Mouse (Mus musculus): Measurements from ENCODE around the gene Ilkap. TPM values are rescaled to one million over a fixed set of nuclear protein-coding genes. Genes with fewer than 3 reads are reported as not detected.

The Ilkap gene
- 100 to 1,000 TPM; 139 to 469 (median 241) TPM for total RNA-seq (2018; cell fraction: chromatin; rRNA removed)
- total RNA-seq (2018; cell fraction: cytosol; rRNA removed) = 10 to 100 TPM; 21.5 to 36.4 (median 29.6) TPM
- total RNA-seq (2018; cell fraction: nucleus; rRNA removed) = 100 to 1,000 TPM in 14 of 26 experiments, 10 to 100 TPM in 12; 63.9 to 206 (median 102) TPM
- polyA plus RNA-seq (2018) = 31.1 to 39.6 TPM (median 37.3 TPM) in 3 replicates

DNA sequence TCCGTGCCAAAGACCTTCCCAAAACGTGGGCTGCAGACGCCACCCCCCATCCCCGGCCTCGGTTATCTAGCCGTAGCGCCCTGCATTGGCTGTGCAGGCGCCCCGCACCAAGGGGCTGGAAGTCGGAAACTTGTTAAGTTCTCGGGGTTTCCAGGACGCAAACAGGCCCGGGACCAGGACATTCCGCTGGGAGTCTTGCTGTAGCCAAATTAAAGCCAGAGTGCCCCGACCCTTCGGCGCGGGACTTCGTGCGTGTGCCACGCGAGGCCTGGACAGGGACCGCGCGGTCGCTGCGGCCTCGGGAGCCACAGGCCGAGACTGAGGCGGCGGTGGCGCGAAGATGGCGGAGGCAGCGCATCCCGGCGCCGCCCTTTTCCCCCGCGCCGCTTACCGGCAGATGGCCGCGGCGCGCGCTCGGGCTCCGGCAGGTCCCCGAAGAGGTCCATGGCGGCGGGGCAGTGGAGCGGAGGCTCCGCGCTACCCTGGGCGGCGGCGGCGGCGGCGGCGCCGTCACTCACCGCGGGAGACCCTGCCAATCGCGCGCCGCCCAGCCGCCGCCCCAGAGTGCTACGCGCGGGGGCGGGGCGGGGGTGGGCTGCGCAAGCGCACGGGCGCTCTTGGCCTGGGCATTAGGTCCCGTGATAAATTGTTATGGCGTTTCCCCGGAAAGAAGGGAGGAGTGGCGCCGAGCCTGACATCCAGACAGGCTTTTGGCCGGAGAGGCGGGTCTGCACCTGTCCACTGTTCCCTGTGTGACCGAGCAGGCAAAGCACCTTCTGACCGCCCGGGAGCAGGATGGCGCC is at the start of gene Ilkap:
Gene Ilkap, minus strand, starts transcription at position 556 of the 803 bp plus-strand sequence.
- H3K27ac ChIP-seq = peak within 1 kb of the TSS; percentile 71
- WGBS (ENCODE audit: missing documents) = under 1% methylated on average over 91 of the region's 91 CpGs
- H3K36me3 ChIP-seq (ENCODE audit: inconsistent target) = no peaks in the 10 kb centered on the region
- H3K4me3 ChIP-seq (ENCODE audit: inconsistent target) = peak within 1 kb of the TSS; percentile 96
- peaks cover 49% of the 10 kb centered on the region for H3K79me2 ChIP-seq (ENCODE audit: inconsistent target)

DNA sequence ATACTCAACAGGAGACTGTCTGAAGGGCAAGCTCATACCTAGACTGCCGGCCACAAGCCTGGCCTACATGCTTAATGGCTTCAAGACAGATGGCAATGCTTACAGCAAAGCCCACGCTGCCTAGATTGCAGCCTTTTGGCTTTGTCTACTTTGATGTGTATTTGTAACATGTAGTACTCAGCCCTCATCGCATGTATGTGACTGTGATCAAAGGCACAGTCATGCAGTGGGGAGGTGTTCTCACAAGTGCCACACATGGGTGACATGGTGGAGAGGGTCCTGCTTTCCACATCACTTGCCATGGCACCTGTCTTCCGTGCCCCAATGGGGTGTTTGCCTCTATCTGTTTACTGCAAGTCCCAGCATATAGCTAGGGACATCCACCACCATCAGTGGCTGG is 47.9 kb upstream of the Ilkap start:
- 97% methylated on average over 4 of the region's 4 CpGs for WGBS (ENCODE audit: missing documents)
- no peak overlapping the region for H3K4me3 ChIP-seq (ENCODE audit: inconsistent target)
- no peak overlapping the region for H3K27ac ChIP-seq
- H3K36me3 ChIP-seq (ENCODE audit: inconsistent target) = no peaks in the 10 kb centered on the region
- no peaks in the 10 kb centered on the region for H3K79me2 ChIP-seq (ENCODE audit: inconsistent target)

- WGBS (ENCODE audit: missing documents) = 85% methylated on average over 8 of the region's 8 CpGs
- H3K4me3 ChIP-seq (ENCODE audit: inconsistent target) = no peak overlapping the region
- no peak overlapping the region for H3K27ac ChIP-seq
- no peaks in the 10 kb centered on the region for H3K36me3 ChIP-seq (ENCODE audit: inconsistent target)
- H3K79me2 ChIP-seq (ENCODE audit: inconsistent target) = no peaks in the 10 kb centered on the region
Observed at GRCm38 (mm10) chr1:91446060-91446459, 47.4 kb upstream of the Ilkap start.

DNA sequence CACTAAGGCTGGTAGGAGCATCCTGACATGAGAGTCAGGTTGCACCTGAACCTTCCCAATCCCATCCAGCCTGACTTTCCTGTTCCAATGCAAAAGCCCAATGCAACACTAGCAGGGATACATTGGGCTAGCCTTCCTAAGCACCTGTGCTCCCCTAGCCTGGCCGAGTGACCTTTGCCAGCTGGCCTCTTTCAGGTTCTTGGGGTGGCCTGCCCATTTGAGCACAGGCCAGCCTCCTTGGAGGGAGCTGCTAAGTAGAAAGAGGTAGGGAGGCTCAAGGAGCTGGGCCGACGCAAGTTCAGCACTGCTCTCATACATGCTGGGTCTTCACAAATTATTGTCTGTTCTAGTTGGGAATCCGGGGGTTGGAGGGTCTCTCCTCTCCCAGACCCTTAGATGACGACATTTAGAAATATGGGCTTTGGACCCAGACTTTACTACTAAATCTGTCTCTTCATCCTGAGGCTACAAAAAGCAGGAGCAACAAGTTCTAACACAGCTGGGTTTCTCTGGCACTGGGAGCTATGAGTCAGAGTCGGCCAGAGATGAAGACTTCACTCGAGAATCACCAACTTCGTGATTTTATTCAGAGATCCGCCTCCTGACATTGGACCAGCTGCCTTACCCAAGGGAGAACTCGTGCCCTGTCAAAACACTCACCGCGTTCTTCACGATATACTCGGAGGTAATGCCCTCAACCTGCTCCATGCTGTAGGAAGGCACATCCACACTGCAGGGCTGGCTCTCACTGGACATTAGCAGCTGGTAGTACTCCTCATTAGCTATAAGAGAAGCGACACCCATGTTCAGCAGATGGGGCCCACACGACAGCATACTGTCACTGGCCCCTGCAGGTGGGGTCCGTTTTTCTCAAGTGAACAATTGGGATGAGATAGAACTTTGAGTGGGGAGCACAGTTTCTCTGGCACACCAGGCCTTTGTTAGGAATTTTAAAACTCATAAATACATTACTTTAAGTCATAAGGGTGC is 46.5 kb upstream of the Ilkap start:
- WGBS (ENCODE audit: missing documents) = 95% methylated on average over 17 of the region's 17 CpGs
- Histone ChIP-seq H3K27ac (no peak overlapping the region), H3K4me3 (ENCODE audit: inconsistent target) (no peak overlapping the region), H3K79me2 (ENCODE audit: inconsistent target) (no peaks in the 10 kb centered on the region), H3K36me3 (ENCODE audit: inconsistent target) (no peaks in the 10 kb centered on the region)

- Histone ChIP-seq H3K27ac (no peak overlapping the region), H3K36me3 (ENCODE audit: inconsistent target) (no peaks in the 10 kb centered on the region), H3K4me3 (ENCODE audit: inconsistent target) (no peak overlapping the region)
Observed at GRCm38 (mm10) chr1:91442350-91442990, 43.9 kb upstream of the Ilkap start.

DNA sequence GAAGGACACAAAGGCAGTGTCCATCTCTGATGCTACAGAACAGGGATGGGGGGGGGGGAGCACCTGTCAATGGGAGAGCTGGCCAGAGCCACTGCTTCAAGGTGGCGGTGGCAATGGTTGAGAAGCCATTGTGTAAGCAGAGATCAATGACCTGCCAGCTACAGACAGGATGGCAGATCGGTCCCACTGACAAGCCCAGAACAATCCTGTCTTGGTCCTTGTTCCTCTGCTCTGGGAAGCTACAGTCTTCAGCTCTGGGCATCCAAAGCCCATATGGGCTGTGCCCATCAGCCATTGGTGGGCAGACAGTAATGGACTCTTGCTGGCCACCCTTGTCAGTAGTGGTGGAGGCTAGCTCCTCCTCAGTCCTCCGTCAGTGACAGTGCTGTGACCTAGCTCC is 43.2 kb upstream of the Ilkap start:
- no peaks in the 10 kb centered on the region for H3K36me3 ChIP-seq (ENCODE audit: inconsistent target)

More at GRCm38 (mm10) chr1:91442350-91442990, 43.9 kb upstream of the Ilkap start:
- WGBS (ENCODE audit: missing documents) = 100% methylated on average over 5 of the region's 7 CpGs
- no peaks in the 10 kb centered on the region for H3K79me2 ChIP-seq (ENCODE audit: inconsistent target)

DNA sequence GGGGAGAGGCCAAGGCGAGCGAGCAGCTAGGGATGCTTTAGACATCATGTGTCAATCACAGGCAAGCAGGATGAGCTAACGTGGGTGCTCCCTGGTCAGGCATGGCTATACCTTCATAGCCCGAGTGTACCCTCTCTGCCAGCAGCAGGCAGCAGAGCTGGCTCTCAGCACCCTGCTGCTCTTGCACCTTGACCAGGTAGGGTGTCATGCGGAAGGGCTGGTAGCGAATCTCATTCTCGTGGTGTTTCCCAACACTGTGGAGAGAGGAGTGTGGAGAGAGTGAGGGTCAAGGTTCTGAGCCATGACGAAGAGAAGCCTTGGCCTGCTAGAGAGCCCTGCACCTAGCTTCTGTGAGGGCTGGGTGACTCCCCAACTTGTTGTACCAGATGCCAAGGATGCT is 41.2 kb upstream of the Ilkap start:
- H3K36me3 ChIP-seq (ENCODE audit: inconsistent target) = no peaks in the 10 kb centered on the region
- no peak overlapping the region for H3K4me3 ChIP-seq (ENCODE audit: inconsistent target)
- H3K27ac ChIP-seq = no peak overlapping the region
- no peaks in the 10 kb centered on the region for H3K79me2 ChIP-seq (ENCODE audit: inconsistent target)
- 95% methylated on average over 8 of the region's 8 CpGs for WGBS (ENCODE audit: missing documents)

More for the DNA sequence above, 43.2 kb upstream of the Ilkap start:
- no peak overlapping the region for H3K27ac ChIP-seq
- no peaks in the 10 kb centered on the region for H3K79me2 ChIP-seq (ENCODE audit: inconsistent target)
- WGBS (ENCODE audit: missing documents) = 92% methylated on average over 2 of the region's 3 CpGs
- no peak overlapping the region for H3K4me3 ChIP-seq (ENCODE audit: inconsistent target)

- Histone ChIP-seq H3K36me3 (ENCODE audit: inconsistent target) (no peaks in the 10 kb centered on the region), H3K79me2 (ENCODE audit: inconsistent target) (no peaks in the 10 kb centered on the region), H3K27ac (no peak overlapping the region), H3K4me3 (ENCODE audit: inconsistent target) (no peak overlapping the region)
- 69% methylated on average over 7 of the region's 7 CpGs for WGBS (ENCODE audit: missing documents)
Observed at GRCm38 (mm10) chr1:91437573-91437972, 39.0 kb upstream of the Ilkap start.

GRCm38 (mm10) chr1:91437083-91437400 is 38.4 kb upstream of the Ilkap start:
- Histone ChIP-seq H3K27ac (no peak overlapping the region), H3K4me3 (ENCODE audit: inconsistent target) (no peak overlapping the region), H3K79me2 (ENCODE audit: inconsistent target) (no peaks in the 10 kb centered on the region), H3K36me3 (ENCODE audit: inconsistent target) (no peaks in the 10 kb centered on the region)
- whole genome bisulfite sequencing (ENCODE audit: missing documents) = 94% methylated on average over 3 of the region's 3 CpGs

DNA sequence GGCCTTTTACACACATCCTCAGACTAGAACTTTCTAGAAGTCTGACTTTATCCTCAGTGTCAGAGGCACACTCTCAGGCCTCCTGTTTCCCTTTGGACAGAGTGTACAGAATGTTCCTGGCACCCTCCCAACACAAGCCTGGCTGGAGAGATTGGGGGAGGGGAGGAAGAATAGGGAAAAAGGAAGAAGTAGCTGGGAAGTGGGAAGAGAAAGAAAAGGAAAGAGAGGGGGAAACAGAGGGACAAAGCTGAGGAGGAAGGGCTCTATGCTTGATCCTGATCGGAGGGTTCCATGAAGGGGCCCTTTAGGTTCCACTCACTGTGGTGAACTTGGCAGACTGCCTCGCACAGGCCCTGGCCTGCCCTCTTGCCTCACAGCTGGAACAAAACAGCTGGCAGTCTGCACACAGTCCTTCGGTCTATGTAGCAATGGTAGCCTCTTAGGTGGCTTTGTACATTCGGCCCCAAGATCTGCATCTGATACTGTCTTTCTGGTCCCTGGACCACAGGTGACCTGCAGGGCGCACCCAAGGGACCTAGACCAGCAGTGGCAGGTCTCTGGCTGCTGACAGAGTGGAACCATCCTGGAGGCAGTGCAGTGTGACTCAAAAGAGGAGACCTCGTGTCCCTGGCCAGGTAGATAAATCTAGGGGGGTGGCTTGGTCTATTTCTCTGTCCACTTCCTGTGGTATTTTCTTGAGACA is 37.9 kb upstream of the Ilkap start:
- WGBS (ENCODE audit: missing documents) = 61% methylated on average over 6 of the region's 6 CpGs
- H3K79me2 ChIP-seq (ENCODE audit: inconsistent target) = no peaks in the 10 kb centered on the region
- no peaks in the 10 kb centered on the region for H3K36me3 ChIP-seq (ENCODE audit: inconsistent target)
- no peak overlapping the region for H3K27ac ChIP-seq
- no peak overlapping the region for H3K4me3 ChIP-seq (ENCODE audit: inconsistent target)

DNA sequence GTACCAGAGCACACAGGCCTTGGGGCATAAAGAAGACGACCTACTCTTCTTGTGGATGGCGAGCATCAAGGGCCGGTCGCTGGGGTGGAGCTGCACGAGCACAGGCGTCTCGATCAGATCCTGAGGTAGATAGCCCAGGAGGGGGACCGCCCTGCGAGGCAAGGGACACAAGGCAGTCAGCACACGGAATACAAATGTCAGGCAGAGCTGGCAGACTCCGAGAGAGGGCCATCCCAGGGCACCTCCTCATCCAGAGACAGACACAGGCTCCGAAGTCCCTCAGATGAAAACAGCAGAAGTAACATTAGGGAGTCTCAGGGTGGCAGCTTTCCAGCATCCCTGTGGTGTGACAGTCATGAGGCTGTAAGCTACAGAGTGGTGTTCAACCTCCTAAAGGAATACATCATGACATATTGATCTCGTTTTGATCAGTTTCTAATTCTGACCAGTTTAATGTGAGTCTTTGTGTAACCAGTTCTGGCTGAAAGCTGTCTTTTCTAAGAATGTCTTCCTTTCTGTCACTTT is 37.1 kb upstream of the Ilkap start:
- Histone ChIP-seq H3K4me3 (ENCODE audit: inconsistent target) (no peak overlapping the region), H3K36me3 (ENCODE audit: inconsistent target) (no peaks in the 10 kb centered on the region), H3K79me2 (ENCODE audit: inconsistent target) (no peaks in the 10 kb centered on the region), H3K27ac (no peak overlapping the region)
- WGBS (ENCODE audit: missing documents) = 96% methylated on average over 9 of the region's 13 CpGs

- Histone ChIP-seq H3K79me2 (ENCODE audit: inconsistent target) (no peaks in the 10 kb centered on the region), H3K27ac (no peak overlapping the region), H3K36me3 (ENCODE audit: inconsistent target) (no peaks in the 10 kb centered on the region), H3K4me3 (ENCODE audit: inconsistent target) (no peak overlapping the region)
- WGBS (ENCODE audit: missing documents) = 99% methylated on average over 8 of the region's 8 CpGs
Observed at GRCm38 (mm10) chr1:91434905-91435304, 36.3 kb upstream of the Ilkap start.

DNA sequence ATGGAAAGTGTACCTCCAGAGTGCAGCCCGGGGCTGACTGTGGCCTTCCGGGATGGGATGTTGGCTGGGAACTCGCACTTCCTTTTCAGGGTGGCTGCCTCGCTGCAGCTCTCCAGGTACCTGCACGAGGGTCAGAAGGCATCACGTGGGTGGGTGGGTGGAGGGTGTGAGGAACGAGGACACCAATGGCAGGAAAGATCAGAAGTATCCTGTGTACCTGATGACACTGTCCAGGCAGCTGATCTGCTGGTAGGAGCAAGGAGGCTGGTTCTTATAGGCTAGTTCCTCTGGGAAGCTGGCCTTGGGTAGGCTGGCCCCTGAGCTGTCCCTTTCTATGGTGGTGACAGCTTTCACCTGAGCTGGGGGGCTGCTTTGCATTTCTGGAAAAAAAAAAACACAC is 32.1 kb upstream of the Ilkap start:
- 93% methylated on average over 7 of the region's 7 CpGs for WGBS (ENCODE audit: missing documents)
- Histone ChIP-seq H3K27ac (no peak overlapping the region), H3K36me3 (ENCODE audit: inconsistent target) (no peaks in the 10 kb centered on the region)

GRCm38 (mm10) chr1:91429212-91429611 is 30.6 kb upstream of the Ilkap start:
- Histone ChIP-seq H3K36me3 (ENCODE audit: inconsistent target) (no peaks in the 10 kb centered on the region), H3K4me3 (ENCODE audit: inconsistent target) (no peak overlapping the region), H3K79me2 (ENCODE audit: inconsistent target) (no peaks in the 10 kb centered on the region), H3K27ac (no peak overlapping the region)
- over 99% methylated on average over 10 of the region's 10 CpGs for WGBS (ENCODE audit: missing documents)

More for the DNA sequence above, 32.1 kb upstream of the Ilkap start:
- Histone ChIP-seq H3K79me2 (ENCODE audit: inconsistent target) (no peaks in the 10 kb centered on the region), H3K4me3 (ENCODE audit: inconsistent target) (no peak overlapping the region)
